Mouse (Mus musculus) CD8-positive naive resting alpha-beta T cell, adult 2 months (primary cell): ENCODE results near the gene Pop7.

Experiments used
- DNase-seq, 2 experiments: peaks; one replicate each; pipeline ENCODE4 v3.0.0; 2022; ENCODE audit warnings: low read depth in 2 of 2, low spot score in 2 of 2

The Pop7 gene

DNA sequence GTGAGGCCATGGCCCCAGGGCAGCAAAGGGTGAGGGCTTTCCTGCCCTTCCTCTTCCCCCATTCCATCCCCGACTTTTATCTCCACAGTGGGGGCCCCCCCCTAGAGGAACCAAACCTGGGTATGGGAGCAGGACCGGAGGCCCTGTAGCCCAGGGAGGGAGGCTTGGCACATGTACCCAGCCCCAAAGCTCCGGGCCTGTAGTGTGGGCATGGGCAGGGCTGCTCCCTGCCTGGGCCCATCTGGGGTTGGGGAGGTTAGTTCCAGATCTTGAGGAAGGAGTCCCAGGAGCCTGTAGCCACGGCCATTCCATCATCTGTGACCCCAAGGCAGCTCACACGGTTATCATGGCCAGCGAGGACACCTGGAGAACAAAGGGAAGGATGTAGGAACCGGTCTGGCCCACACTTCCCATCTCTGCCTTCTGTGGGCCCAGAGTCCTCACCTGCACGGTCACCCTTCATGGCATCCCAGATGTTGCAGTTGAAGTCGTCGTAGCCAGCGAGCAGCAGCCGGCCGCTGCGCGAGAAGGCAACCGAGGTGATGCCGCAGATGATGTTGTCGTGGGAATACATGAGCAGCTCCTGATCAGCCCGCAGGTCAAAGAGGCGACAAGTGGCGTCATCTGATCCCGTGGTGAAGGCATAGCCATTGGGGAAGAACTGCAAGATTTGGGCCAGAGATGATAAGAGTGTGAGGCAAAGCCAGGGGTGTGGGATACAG, 26.1 kb upstream of the Pop7 start:
- no peak for DNase-seq

DNA sequence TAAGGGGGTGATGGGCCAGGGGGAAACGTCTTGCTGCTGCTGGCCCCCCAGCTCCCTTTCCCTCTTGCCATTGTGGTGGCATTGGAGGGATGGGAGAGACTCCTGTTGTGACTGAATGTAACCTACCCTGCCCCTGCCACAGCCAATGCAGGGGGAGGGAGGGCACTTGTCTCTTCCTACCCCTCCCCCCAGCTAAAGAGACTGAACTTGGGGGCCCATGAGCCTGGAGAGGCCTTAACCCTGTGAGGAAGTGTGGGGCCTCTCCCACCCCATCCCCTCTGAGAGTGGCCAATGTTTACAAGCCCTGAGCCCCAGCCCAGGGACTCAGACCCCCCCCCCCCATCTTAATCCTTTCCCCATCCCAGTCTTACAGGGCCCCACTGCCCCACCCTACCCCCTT, 25.1 kb upstream of the Pop7 start:
- DNase-seq: no peak

DNA sequence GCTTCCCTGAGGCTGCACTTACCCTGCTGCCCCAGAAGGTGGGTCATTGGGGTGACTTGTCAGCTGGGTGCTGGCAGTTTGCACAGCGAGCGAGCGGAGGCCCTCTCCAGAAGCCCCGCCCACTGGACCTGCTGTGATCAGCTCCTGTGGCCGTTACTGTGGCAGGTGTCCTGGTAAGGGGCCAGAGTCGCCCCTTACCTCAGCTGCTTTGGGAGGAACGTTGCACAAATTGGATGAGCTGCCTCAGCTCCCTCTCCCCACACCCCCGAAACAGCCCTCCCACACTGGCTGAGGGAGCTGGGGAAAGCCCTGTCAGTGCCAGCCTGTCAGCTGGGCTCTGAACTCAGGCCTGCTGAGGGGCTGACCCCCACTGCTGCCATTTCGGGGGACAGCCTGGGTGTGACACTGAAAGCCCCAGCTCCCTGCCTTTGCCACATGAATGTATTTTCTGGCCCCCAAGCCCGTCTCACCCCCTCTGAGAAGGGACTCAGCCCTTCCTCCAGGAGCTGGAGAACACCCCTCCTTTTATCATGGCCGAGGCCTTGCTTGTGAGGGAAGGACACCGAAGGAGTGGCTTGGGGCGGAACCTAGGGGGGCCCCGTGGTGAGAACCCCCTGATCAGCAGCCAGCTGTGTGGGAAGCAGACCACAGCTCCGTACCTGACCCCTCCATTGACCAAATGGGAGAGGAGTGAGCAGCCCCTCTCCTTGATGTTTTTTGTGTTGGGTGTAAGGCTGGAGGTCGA, 24.0 kb upstream of the Pop7 start:
- DNase-seq: no peak

DNA sequence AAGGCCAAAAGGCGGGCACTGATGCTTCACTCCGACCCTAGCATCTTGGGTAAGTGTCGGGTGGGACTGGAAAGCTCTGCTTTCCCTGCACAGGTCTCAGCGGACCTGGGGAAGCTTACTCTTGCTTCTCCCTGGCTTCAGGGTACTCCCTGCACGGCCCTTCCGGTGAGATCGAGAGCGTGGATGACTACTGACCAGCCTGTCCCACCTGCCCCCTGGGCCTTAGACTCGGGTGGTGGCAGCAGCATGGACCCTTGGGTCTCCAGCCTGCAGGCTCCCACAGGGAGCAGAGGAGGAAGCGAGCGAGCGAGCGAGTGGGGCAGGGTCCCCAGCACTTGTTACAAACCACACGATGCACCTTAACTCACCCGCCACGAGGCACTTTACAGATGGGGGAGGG, 23.2 kb upstream of the Pop7 start:
- no peak for DNase-seq

DNA sequence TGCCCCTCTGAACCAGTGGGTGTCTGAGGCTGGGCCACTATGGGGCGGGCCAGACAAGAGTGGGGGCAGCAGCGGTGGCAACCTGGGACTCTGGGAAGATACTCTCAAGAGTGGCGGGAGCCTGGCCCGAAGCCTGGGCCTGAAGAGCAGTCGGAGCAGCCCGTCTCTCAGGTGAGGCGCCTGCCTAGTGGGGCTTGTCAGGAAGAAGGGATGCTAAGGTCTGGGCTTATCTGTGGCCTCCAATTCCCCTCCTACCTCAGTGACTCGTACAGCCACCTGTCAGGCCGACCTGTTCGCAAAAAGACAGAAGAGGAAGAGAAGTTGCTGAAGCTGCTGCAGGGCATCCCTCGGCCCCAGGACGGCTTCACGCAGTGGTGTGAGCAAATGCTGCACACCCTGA, 22.4 kb upstream of the Pop7 start:
- no peak for DNase-seq

DNA sequence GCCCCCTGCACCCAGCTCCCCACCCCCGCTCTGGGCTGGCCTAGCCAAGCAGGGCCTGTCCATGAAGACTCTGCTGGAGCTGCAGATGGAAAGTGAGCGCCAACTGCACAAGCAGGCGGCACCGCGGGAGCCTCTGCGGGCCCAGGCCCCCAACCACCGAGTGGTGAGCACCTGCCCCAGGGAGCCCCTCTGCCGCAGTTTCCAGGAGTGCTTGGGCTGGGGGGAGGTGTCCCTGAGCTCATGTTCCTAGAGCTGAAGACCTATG, 21.9 kb upstream of the Pop7 start:
- no peak for DNase-seq

DNA sequence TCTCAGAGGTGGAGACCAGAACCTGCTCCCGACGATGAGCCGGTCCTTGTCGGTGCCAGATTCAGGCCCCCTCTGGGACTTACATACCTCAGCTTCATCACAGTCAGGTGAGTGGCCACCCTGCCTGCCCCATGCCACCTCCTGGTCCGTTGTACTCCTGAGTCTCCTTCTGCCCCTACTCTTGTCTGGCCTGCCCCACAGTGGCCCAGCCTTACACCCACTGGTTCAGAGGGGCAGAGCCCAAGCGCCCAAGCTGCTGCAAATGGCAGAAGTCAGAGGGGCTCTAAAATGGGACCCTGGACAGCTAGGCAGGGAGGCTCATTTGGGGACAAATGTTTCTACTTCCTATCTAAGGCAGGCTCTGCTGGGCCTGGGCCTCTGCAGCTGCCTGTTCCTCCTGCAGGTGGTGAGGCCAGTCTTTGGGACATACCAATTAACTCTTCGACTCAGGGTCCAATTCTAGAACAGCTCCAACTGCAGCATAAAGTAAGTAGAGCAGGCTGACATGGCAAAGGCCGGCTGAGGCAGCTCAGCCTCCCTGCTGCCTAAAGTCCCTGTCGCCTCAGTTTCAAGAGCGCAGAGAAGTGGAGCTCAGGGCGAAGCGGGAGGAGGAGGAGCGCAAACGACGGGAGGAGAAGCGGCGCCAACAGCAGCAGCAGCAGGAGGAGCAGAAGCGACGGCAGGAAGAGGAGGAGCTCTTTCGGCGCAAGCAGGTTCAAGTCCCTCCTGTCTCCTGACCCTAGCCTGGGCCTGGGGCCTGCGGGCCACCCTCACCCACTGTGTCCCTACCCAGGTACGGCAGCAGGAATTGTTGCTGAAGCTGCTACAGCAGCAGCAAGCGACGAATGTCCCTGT, 21.3 kb upstream of the Pop7 start:
- no peak for DNase-seq

DNA sequence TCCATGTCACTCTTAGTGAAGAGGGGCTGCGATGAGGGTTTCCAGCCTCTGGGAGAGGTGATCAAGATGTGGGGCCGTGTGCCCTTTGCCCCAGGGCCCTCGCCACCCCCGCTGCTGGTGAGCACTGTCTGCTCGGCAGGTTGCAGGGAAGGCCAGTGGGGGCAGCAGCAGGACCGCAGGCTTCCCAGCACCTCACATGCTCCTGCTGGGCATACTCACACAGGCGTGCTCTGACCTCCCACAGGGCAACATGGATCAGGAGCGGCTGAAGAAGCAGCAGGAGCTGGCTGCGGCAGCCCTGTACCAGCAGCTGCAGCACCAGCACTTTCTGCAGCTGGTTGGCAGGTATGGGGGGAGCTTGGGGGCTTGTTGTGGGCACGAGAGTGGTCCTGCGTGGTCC, 20.4 kb upstream of the Pop7 start:
- no peak for DNase-seq

DNA sequence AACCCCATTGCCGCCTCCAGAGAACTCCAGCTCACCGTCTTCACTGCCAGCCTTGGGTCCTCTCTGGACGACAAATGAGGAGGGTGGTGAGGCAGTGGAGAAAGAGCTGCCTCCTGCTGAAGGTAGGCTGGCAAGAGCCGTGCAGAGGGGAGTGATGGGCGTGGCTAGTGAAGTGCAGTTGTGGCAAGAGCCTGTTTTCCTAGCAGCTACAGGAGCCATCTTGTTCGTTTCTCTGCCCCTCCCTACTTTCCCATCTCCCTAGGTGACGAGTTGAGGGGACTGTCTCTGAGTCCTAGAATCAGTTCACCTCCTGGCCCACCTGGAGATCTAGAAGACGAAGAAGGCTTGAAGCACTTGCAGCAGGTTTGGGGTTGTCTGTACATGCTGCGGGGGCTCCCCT, 19.5 kb upstream of the Pop7 start:
- no peak for DNase-seq

DNA sequence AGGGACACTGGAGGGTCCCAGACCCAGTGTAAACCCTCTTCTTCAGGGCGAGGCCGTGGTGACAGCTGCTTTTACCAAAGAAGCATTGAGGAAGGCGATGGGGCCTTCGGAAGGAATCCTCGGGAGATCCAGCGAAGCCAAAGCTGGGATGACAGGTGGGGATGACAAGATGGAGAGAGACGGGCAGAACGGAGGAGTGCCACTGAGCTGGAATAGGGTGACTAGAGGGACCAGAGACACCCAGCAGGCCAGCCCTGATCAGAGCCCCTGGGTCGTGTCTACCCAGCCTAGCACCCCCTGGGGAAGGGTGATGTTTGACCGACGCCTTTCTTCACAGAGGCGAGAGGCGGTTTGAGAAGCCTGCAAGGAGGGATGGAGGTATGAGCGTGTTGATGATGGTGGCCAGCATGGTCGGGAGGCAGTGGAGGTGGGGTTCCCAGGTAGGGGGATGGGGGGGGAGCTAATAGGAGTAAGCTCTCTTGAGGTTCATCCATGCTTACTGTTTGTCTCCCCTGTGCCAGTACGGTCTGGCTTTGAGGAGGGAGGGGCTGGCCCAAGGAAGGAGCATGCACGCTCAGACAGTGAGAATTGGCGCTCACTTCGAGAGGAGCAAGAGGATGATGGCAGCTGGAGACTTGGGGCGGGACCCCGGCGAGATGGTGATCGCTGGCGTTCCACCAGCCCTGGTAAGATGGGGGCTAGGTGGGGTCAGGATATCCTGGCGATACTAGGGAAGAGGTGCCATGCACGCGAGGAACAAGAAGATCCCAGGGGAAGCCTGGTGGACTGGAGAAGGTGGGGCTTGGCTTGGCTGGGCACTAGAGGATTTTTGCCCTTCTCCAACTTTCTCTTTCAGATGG, 17.6 kb upstream of the Pop7 start:
- no peak for DNase-seq

DNA sequence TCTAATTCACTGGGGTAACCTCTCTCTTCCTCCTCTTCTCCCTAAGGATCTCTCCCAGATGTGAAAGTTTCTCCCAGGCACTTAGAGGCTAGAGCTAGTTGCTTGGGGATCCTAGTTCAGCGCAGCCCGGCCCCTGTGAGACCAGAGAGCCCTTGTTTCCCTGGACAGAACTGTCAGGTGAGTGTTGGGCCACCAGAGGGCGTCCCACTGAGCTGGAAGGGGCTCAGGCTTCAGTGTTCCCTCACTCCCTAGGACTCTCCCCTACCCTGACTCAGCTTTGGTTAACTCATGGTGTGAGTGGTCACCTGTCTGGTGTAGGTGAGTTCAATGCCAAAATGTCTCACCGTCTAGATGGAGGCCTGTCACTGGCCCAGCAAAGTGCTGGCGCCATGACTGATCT, 16.1 kb upstream of the Pop7 start, which contains the start of gene Gigyf1:
TSS of gene Gigyf1 (plus strand) at position 113 of the 400 bp plus-strand sequence.
- DNase-seq: no peak

DNA sequence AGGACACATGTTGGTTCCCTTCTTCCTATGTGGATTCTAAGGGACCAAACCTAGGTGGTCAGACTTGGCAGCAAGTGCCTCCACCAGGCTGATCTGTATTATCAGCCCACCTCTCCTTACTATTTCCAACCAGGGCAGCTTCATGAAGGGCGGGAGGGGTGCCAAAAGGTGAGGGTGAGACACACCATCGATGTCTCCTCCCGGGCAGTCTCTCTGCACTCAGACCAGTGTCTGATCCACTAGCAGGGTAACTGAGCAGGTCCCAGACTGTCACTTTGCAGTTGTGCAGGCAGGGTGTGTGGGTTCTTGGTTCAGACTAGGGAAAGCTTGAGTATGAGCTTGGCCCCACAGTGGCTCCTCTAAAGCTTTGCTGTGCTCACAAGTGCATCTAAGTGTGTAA, 12.5 kb upstream of the Pop7 start:
- no peak for DNase-seq

DNA sequence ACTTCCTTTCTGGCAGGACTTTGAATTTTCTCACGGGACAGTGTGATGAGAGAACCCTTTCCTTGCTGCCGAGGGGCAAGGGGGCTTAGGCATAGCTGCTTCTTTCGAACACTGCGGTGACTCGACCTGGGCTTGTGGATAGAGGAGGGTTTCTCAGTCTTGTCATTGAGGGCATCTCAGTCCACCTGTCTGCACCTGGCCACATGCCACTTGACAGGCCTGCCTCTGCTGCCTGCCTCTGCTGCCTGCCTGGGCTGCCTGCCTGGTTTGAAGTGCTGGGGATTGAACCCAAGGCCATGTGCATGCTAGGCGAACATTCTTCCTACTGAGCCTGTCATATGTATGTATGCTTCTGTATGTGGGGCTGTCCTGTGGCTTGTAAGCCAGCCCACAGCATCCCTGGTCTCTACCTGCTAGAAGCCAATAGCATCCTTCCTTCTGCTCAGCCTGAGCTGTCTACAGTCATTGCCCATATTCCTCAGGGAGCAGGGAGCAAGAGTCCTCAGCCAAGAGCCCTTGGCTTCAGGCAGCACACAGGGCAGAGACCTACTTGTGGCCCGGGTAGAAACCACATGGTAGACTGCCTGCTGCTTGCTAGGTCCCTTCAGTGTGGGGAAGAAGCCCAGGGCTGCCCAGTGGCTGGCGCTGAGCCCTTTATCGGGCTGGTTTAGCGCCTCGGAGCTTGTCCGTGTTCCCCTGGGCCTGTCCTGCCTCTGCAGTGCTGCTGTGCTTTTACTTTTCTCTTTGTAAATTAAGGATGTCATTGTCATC, 11.8 kb upstream of the Pop7 start:
- DNase-seq: no peak

DNA sequence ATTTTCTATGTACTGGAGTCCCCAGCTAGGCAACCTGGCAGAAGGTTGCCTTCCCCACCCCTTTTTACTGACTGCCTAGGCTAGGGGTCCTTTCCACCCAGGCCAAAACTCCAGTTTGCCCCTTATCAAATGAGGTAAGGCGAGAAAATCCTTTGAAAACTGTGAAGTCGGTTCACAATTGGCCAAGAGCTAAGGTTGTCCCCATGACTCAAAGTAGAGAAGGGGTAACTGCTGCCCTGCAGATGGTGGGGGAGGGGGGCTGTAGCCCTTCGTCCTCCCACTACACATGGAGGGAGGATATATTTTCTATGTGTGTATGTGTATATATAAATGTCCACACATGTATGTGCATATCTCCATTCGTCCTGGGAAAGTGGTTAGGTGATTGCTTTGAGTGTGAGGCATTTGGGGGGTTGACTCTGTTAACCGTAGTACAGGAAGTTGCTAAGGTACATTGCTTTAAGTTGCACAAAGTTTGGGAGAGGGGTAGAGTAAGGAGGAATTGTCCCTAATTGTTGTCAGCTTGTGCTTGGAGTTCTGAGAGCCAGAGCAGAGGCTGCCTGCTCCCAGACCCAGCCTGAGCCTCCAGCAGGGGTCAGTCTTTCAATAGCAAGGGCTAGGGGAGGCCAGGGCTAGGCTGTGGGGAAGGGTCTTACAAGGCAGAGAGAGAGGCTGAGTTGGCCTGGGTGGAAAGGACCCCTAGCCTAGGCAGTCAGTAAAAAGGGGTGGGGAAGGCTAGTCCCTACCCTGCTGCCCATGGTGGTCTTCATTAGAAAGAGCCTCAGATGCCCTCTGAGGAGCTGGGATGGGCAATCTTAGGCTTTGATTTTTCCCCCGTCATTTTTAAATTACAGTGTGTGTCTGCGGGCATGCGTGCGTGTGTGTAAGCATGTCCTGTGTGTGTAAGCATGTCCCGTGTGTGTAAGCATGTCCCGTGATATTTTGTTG, 10.8 kb upstream of the Pop7 start:
- DNase-seq: no peak

DNA sequence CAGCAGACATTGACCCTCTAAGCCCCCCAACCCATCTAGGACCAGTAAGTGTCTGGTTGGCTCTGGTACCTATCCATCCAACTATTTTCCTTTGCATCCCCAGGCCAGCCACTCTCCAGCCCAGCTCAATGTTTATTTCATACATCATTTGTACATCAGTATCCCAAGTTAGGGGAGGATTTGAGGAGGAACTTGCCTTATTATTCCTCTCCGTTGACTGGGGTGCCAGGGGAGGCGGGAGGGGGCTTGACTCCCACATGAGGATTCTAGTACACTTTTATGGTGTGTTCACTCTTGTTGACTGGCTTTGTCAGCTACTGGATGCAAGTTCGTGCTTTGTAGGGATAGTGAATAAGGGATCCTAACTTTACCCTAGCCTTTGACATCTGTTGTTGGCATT, 9.4 kb upstream of the Pop7 start:
- DNase-seq: no peak

DNA sequence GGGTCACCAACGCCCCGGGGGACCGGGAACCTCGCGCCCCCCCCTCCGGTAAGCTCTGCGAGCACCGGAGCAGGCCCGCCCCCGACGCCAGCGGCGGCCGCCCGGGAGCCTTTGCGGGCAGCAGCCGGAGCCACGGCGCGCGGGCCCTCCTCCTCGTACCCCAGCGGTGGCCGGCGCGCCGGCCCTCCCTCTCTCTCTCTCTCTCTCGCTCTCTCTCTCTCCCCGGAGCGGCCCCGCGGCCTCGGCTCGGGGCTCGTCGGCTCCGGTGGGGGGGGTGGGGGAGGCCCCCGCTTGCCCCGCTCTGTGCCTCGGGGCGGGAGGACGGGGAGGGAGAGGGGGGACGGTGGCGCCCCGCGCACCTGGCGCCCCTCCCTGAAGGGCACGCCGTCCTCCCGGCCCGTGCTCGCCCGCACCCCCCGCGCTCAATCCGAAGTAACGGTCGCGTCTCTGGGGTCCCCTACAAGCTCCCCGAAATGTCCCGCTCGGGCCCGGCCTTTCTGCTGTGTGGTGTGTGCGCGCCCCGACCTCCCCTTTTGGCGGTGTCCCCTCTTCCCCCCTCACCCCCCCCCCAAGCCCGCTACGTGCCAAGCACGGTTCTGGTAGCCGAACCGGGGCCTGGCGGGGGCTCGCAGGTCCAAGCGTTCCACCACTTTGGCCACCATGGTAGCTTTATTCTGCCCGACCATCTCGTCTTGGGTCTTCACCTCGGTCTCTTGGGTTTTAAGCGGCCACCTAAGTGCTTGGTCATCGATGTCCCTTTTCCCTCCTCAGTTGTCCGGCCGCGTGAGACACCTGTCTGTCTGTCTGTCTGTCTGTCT, 8.5 kb upstream of the Pop7 start:
- DNase-seq: no peak

DNA sequence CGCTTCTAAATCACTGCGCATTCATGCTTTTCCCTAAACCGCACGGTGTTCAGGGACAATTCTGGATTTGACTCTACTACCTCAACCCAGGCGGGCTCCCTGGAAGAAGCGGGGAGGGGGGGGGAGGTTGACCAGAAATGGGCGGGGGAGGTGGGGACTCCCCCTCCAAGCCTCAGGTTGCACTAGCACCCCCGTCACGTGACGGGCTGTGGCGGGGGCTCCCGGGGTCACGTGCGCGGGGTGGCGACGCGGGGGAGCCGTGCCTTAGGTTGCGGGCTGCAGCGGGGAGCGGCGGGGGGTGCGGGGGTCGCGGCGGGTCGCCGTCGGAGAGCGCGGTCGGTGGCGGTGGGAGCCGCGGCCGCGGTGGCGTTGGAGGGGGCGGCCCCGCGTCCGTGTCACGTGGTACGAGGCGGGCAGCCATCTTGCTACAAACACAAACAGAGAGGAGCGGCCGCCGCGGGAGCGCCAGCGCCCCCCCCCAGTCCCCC, 7.7 kb upstream of the Pop7 start:
- DNase-seq: peak; percentile 51 to 71

DNA sequence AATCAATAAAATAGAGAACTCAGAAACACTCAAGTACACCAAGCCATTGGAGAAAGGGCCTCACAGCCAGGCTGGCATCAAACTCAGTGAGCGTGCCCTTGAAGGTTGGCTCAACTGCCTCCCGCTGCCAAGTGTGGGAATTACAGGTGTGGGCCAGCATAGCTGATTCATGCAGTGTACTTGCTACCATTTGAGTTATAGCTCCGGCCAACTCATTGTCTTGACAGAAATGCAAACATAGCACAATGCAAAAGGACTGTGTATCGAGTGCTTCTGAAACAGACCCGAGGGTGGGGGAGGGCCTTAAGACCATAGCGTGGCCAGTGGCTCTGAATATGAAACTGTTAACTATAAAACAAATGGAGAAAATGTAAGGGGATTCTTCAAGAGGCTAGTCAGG, 1.7 kb upstream of the Pop7 start:
- DNase-seq: no peak
